Mouse (Mus musculus) cerebellum, postnatal 10 days (tissue): ENCODE data around the gene Gm49325.

Experiments used
- DNase-seq, 2 experiments: peaks; one replicate each; pipeline ENCODE4 v3.0.0; 2021; ENCODE audit warnings: mixed read lengths in 2 of 2

Gm49325 gene

GRCm38 (mm10) chr10:77589749-77590148 lies 16.2 kb upstream of the Gm49325 start:
- peak; percentile 38 to 56 for DNase-seq

- peak; percentile 67 to 73 for DNase-seq
Measured at GRCm38 (mm10) chr10:77590812-77591211, 15.2 kb upstream of the Gm49325 start.

DNA sequence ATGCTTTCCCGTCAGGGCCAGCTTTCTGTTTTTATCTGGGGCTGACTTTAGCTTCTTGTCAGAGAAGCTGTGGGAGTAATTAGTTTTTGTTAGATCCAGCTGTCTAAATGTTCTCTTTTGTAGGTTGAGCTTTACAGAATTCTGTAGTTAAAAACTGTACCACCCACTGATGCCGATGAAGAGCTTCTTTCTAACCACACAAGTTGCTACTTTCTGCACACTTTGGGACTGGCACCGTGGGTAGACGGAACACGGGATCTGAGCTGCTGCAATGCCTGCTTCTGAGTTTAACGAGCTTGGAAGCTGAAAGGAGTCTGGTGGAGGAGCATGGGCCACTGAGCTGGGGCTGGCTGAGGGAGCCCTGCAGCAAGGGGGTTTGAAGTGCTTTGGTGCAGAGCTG lies 14.5 kb upstream of the Gm49325 start:
- no peak for DNase-seq

GRCm38 (mm10) chr10:77596060-77596459 lies 9.9 kb upstream of the Gm49325 start:
- no peak for DNase-seq

DNA sequence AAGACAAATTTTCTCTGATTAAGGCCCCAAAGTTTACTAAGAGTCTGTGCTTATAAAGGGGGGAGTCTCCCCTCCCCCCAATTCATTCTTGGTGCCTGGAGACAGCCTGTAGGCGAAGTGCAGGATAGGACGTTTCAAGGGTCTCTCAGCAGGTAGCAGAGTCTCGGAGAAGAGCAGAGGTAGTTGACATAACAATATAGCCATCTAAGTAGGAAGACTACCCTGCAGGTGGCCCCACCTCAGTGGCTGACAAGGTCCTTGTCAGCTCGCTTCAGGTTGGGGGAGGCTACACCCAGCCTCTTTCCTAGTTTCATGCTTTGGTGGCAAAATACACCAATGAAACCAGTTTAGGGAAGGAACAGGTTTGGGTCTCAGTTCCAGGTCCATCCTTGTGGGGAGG lies 3.0 kb upstream of the Gm49325 start:
- DNase-seq: no peak

- peak in 1 of 2 experiments; percentile 55 for DNase-seq
Measured at GRCm38 (mm10) chr10:77604111-77604510, 1.9 kb upstream of the Gm49325 start.

GRCm38 (mm10) chr10:77604958-77605357 lies 1.0 kb upstream of the Gm49325 start:
- DNase-seq: peak in 1 of 2 experiments; percentile 35

DNA sequence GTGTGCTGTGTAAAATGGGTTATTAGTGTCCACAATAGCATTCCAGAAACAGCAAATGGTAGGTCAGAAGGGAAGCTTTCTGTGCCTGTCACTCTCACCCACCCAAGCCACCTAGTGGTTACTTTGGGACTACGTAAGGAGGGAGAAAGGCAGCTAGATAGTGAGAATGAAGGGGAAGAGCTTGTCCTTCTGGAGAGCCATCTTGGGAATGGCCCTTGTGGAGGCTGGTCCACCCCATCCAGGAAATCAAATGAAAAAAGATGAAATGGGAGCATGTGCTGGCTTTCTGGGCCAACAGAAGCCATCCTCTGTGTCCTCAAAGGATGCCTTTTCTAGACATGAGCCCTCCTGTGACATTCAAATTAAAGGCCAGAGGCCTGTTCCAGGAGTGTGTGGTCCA lies 629 bp upstream of the Gm49325 start:
- DNase-seq: peak; percentile 59 to 73

DNA sequence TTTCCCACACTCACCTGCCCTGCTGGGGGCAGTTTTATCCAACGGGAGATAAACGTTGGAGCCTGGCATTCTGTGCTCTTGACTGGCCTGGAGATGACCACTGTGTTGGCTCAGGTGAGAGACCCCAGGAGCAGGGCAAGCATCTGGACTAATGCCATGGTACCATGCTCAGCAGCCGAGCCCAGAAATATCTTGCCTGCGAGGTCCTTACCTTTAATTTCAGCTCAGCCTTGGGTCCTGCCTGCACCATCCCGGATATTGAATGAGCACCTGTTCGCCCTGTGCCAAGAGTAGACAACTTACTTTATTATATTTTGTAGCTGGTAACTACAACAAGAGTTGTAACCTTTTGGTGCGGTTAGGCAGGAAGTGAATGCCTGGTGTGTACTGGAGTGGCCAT lies 858 bp downstream of the Gm49325 start:
- DNase-seq: no peak

GRCm38 (mm10) chr10:77607441-77607840 lies 1.4 kb downstream of the Gm49325 start:
- no peak for DNase-seq

GRCm38 (mm10) chr10:77608589-77608988 lies 2.6 kb downstream of the Gm49325 start:
- DNase-seq: no peak

DNA sequence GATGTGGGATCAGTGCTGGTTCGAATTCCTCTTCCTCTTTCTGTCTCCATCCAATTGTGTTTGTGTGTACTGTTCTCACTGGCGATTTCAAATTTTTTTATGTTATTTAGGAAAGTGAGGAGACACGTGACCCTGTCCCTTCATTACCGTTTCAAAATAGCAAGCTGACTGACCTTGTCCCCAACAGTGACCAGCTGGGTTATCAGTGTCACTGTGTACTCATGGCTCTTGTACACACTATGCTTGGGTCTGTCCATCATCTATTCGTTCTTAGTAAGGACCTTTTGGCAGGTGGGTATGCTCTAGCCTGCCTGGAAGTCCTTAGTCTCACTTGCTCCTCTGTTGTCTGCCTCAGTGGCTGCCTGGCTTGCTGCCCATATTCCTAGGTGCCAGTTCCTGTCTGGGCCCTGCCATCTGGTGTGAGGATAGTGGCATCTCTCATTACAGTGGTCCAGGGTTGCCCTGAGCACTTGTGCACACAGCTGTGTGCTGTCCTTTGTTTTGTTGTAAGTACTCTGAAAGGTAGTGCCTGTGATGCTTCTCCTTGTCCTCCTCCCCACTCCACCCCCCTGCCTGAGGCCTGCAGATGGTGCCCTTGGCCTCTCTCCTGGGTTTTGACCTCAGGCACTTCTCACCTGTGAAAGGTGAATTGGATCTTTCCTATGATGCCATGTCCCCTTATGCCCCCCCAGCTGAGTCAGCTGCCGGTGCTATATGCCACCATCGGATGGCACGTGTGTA lies 4.4 kb downstream of the Gm49325 start:
- peak; percentile 85 to 86 for DNase-seq

DNA sequence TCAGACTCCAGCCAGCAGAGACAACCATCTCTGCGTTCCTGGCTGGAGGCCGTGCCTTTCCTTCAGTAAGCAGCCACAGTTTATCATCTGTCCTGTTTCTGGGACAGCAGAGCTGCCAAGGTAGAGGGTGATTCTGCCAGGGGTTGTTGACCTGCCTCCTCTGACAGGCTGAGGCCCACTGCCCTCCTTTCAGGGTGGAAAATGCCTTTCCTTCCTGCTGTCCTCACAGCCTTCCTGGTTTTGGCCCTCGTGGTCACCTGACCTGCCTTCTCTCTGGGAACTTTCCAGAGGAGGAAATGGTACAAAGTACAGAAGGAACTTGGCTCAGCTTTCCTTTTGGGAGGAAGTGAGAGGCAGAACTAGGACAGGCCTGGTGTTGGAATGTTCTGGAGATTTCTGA lies 7.4 kb downstream of the Gm49325 start:
- no peak for DNase-seq

DNA sequence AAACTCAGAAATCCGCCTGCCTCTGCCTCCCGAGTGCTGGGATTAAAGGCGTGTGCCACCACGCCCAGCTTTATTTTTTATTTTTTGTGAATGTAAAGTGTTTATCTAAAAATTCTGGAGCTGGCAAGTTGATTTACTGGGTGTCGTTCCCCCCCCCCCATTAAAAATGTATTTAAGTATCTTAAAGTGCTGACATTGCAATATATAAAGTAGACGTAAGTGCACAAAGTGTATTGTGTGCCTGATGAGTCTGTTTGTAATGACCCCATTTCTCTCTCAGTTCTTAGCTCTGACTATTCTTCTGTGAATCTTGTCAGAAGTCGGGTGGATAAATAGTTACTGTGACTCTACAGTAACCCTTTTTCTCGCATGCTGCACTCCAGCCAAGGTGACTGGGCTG lies 9.7 kb downstream of the Gm49325 start:
- no peak for DNase-seq

DNA sequence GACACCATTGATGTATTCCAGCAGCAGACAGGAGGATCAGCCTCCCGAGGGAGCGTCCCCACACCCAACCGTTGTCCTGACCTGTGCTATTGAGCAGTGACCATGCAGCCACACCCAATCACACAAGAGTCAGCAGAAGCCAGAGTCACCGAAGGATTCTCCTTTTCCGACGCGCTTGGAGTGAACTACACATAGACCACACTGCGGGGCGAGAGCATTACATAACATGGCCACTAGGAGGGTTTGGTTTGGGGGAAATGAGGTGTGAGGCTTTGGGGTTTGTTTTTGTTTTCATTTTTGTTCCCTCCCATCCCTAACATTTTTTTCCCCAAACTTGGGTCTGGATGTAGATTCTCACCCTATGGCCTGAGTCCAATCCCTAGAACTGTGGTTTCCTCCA lies 10.2 kb downstream of the Gm49325 start:
- DNase-seq: no peak

GRCm38 (mm10) chr10:77616926-77617325 lies 10.9 kb downstream of the Gm49325 start:
- DNase-seq: no peak

DNA sequence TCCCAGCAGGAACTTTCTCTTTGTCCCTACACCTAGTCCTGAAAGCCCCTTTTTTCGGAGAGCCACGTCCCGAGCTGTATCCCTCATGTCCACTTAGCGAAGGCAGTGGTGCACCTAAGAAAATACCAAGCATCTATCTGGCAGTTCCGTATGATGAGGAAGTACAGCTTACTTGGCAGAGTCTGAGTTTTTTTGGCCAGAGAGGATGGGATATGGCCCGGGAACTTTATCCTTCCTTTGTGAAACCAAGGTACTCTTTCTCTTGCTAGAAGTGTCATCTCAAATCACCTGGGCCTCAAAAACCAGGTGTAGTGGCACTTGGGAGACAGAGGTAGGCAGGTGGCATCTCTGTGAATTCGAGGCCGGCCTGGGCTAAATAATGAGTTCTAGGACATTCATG lies 15.5 kb downstream of the Gm49325 start:
- no peak for DNase-seq

DNA sequence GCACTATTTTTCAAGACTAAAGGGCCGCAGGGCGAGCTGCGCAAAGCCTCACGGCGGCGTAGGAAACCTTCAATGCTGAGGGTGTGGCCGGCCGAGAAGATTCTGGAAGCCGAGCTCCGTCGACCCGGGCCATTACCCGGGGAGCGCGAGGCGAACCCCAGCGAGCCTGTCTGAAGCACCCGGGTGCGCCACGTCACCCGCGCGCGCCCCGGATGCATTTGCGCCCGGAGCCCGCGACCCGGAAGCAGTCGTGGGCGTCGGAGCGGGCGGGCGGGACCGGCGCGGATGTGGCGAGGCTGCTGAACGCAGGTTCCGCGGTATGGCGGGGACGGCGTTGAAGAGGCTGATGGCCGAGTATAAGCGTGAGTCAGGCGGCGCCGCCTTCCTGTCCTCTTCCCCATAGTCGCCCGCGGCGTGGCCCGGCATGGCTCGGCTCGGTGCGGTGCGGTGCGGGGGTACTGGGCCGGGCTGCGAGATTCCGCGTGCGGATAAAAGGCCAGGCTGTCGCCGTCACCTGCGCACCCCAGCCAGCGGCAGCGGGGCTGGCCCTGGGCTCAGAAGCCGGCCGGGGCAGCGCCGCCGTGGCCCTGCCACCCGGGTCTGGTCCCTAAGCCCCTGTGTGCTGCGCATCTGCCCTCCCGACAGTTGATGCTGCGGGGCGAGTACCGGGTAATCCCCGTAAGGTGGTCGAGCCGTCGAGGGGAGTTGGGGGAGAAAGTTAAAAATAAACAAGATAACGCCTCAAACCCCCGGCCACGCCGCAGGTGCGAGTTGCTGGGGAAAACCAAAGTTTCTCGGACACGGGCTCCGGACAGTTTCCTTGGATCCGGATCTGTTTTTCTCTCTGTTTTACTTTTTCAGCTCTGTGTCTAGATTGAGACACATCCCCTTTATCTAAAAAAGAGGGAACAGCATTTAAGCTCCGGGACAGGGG lies 16.3 kb downstream of the Gm49325 start, which contains the start of gene Ube2g2:
Gene Ube2g2 (plus strand): TSS at position 221 of the 934 bp plus-strand sequence.
- peak; percentile 97 for DNase-seq

DNA sequence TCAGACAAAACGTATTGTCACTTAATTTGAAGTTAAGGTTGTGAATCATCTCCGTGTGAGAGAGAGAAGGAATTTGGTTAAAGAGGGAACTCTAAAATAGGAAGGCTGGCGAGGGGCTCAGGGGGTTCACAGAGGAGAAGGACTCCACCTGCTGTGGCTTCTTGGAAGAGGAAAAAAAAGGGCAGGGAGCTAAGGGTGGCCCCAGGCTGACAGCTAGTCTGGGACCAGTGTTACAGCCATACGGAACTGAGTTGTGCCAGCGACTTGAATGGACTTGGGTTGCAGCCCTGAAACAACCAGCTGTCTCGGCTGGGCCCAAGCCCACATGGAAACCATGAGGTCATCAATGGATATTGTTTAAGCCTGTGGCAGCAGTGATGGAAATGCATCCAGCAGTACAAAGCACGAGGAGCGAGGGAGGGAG lies 17.1 kb downstream of the Gm49325 start:
- DNase-seq: peak; percentile 86 to 88

DNA sequence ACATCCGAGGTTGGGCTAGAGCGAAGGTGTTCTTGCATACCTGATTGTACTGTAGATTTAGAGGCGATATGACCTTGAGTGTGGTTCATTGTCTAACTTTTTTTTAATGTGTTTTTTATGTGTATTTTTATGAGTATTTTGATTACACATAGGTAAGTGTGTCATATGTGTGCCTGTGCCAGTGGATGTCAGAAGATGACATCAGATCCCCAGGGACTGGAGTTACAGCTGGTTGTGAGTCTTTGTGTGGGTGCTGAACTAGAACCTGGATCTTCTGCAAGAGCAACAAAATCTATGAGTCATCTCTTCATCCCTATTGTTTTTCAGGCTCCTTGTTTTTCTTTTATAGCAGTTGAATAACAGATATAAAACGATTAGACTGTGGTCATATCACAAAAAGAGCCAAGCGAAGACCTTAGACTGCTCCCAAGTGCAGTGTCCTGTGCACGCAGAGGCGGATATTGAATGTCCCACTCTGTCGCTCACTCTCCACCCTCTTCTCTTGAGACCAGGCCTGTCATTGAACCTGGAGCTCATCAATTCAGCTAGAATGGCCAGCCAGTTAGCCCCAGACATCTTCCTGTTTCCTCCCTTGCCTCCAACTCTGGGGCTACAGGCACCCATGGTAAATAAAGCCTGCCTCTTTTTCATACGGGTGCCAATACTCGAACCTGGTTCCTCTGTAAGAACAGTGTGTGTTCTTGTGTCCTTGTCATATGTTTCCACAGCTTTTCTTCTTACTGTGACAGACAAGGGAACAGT lies 17.8 kb downstream of the Gm49325 start:
- DNase-seq: peak; percentile 47 to 59

DNA sequence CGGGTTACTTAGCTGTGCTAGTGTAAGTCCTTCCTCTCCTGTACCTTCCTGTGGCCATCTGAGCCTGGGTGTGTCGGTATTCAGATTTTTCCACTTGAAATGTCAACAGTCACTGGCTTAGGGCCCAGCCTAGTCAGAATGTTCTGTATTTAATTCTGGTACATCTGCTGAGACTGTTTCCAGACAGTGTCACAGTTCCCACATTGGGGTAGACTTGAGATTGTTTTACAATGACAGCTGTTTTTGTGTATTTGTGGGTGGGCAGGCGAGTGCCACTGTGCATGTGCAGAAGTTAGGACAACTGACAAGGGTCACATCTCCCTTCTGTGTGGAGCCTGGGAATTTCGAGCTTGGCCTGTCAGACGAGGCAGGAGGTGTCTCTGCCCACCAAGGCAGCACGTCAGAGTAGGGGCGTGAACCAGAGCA lies 18.6 kb downstream of the Gm49325 start:
- no peak for DNase-seq

- no peak for DNase-seq
Measured at GRCm38 (mm10) chr10:77626036-77626435, 20.0 kb downstream of the Gm49325 start.

GRCm38 (mm10) chr10:77626591-77626990 lies 20.6 kb downstream of the Gm49325 start:
- DNase-seq: peak; percentile 44 to 47
